Mouse (Mus musculus) liver, adult 2 months (tissue): Measurements from ENCODE around the gene Elp5.

Experiments
- CTCF ChIP-seq: fragments of 200-500 bp; IDR thresholded peaks from 2 replicates; pipeline ENCODE4 v1.5.1; 2011; ENCODE audit warnings: low read depth, low read length, control low read depth
- POLR2A ChIP-seq: fragments of 200-500 bp; IDR thresholded peaks from 2 replicates; pipeline ENCODE4 v1.6.1; 2011; ENCODE audit warnings: low read length, control low read depth; ENCODE audit not compliant: insufficient read depth; ENCODE audit errors: extremely low read depth

DNA sequence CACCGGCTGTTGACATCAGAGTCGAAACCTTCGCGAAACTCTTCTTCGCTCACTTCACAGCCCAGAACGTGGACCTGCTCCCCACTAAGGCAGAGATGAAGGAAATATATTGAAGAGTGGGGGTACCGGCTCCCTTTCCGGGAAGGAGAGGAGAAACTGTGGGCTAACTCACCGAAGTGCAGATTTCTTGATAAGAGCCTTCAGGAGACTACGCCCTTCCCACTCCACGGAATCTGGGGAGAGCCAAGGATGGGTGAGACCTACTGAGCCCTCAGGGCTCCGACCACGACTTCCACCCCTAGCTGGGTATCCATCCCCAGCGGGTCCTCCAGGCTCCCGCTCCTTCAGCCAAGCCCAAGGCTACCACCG lies 2.5 kb downstream of the Elp5 start:
- TF ChIP-seq CTCF (no peak), POLR2A (no peak)
